Mouse (Mus musculus): Measurements from ENCODE around the gene Gng12. TPM values are rescaled to one million over a fixed set of nuclear protein-coding genes. Genes with fewer than 3 reads are reported as not detected.

Gng12 gene
- polyA plus RNA-seq, 1 experiment = 54.0 TPM

GRCm38 (mm10) chr6:66944190-66945003, 48.2 kb downstream of the Gng12 start:
- Histone ChIP-seq H3K9ac (ENCODE audit: low read depth, poor library complexity, severe bottlenecking) (no peak overlapping the region), H3K4me3 (ENCODE audit: low read depth, low read length) (no peak overlapping the region), H3K27ac (ENCODE audit: insufficient read depth, low read length) (no peak overlapping the region), H3K36me3 (ENCODE audit: control insufficient read depth, insufficient read depth, low read length, poor library complexity, severe bottlenecking) (no peaks in the 10 kb centered on the region), H3K9me3 (replicated peaks; ENCODE audit: control insufficient read depth, insufficient read depth, low read length, poor library complexity, severe bottlenecking) (no peaks in the 10 kb centered on the region), H3K4me1 (ENCODE audit: control insufficient read depth, insufficient read depth, low read length) (peaks cover 4% of the 10 kb centered on the region), H3K27me3 (ENCODE audit: control insufficient read depth, insufficient read depth, low read length, poor library complexity, severe bottlenecking) (no peaks in the 10 kb centered on the region)
- TF ChIP-seq CTCF (IDR thresholded peaks at IDR 0.05; ENCODE audit: low read depth, low read length) (no peak), EP300 (IDR thresholded peaks at IDR 0.05; ENCODE audit: insufficient read depth, low read depth, low read length) (peak; percentile 33; the same call in 1 of the 2 replicates), POLR2A (IDR thresholded peaks at IDR 0.05; ENCODE audit: insufficient read depth, low read length) (no peak)

GRCm38 (mm10) chr6:66945004-66945356, 48.8 kb downstream of the Gng12 start:
- Histone ChIP-seq H3K9me3 (replicated peaks; ENCODE audit: control insufficient read depth, insufficient read depth, low read length, poor library complexity, severe bottlenecking) (no peaks in the 10 kb centered on the region), H3K36me3 (ENCODE audit: control insufficient read depth, insufficient read depth, low read length, poor library complexity, severe bottlenecking) (no peaks in the 10 kb centered on the region), H3K27me3 (ENCODE audit: control insufficient read depth, insufficient read depth, low read length, poor library complexity, severe bottlenecking) (no peaks in the 10 kb centered on the region), H3K4me3 (ENCODE audit: low read depth, low read length) (no peak overlapping the region), H3K27ac (ENCODE audit: insufficient read depth, low read length) (no peak overlapping the region), H3K9ac (ENCODE audit: low read depth, poor library complexity, severe bottlenecking) (no peak overlapping the region), H3K4me1 (ENCODE audit: control insufficient read depth, insufficient read depth, low read length) (peaks cover 4% of the 10 kb centered on the region)
- TF ChIP-seq CTCF (IDR thresholded peaks at IDR 0.05; ENCODE audit: low read depth, low read length) (no peak), POLR2A (IDR thresholded peaks at IDR 0.05; ENCODE audit: insufficient read depth, low read length) (no peak), EP300 (IDR thresholded peaks at IDR 0.05; ENCODE audit: insufficient read depth, low read depth, low read length) (no peak)

- no peaks in the 10 kb centered on the region for H3K27me3 ChIP-seq (ENCODE audit: control insufficient read depth, insufficient read depth, low read length, poor library complexity, severe bottlenecking)
- H3K36me3 ChIP-seq (ENCODE audit: control insufficient read depth, insufficient read depth, low read length, poor library complexity, severe bottlenecking) = no peaks in the 10 kb centered on the region
- H3K9ac ChIP-seq (ENCODE audit: low read depth, poor library complexity, severe bottlenecking) = no peak overlapping the region
- TF ChIP-seq CTCF (IDR thresholded peaks at IDR 0.05; ENCODE audit: low read depth, low read length) (no peak), POLR2A (IDR thresholded peaks at IDR 0.05; ENCODE audit: insufficient read depth, low read length) (no peak), EP300 (IDR thresholded peaks at IDR 0.05; ENCODE audit: insufficient read depth, low read depth, low read length) (no peak)
- peaks cover 4% of the 10 kb centered on the region for H3K4me1 ChIP-seq (ENCODE audit: control insufficient read depth, insufficient read depth, low read length)
- H3K9me3 ChIP-seq (replicated peaks; ENCODE audit: control insufficient read depth, insufficient read depth, low read length, poor library complexity, severe bottlenecking) = no peaks in the 10 kb centered on the region
- H3K27ac ChIP-seq (ENCODE audit: insufficient read depth, low read length) = no peak overlapping the region
- no peak overlapping the region for H3K4me3 ChIP-seq (ENCODE audit: low read depth, low read length)
Measured at GRCm38 (mm10) chr6:66948111-66948510, 51.9 kb downstream of the Gng12 start.

- Histone ChIP-seq H3K36me3 (ENCODE audit: control insufficient read depth, insufficient read depth, low read length, poor library complexity, severe bottlenecking) (no peaks in the 10 kb centered on the region), H3K4me1 (ENCODE audit: control insufficient read depth, insufficient read depth, low read length) (no peaks in the 10 kb centered on the region), H3K4me3 (ENCODE audit: low read depth, low read length) (no peak overlapping the region), H3K9ac (ENCODE audit: low read depth, poor library complexity, severe bottlenecking) (no peak overlapping the region), H3K27ac (ENCODE audit: insufficient read depth, low read length) (no peak overlapping the region), H3K27me3 (ENCODE audit: control insufficient read depth, insufficient read depth, low read length, poor library complexity, severe bottlenecking) (no peaks in the 10 kb centered on the region), H3K9me3 (replicated peaks; ENCODE audit: control insufficient read depth, insufficient read depth, low read length, poor library complexity, severe bottlenecking) (no peaks in the 10 kb centered on the region)
- no peak for TF ChIP-seq POLR2A (IDR thresholded peaks at IDR 0.05; ENCODE audit: insufficient read depth, low read length)
Measured at GRCm38 (mm10) chr6:66948848-66949247, 52.7 kb downstream of the Gng12 start.

GRCm38 (mm10) chr6:66951726-66952418, 55.7 kb downstream of the Gng12 start:
- Histone ChIP-seq H3K4me3 (ENCODE audit: low read depth, low read length) (no peak overlapping the region), H3K4me1 (ENCODE audit: control insufficient read depth, insufficient read depth, low read length) (no peaks in the 10 kb centered on the region), H3K9ac (ENCODE audit: low read depth, poor library complexity, severe bottlenecking) (no peak overlapping the region), H3K9me3 (replicated peaks; ENCODE audit: control insufficient read depth, insufficient read depth, low read length, poor library complexity, severe bottlenecking) (no peaks in the 10 kb centered on the region), H3K27me3 (ENCODE audit: control insufficient read depth, insufficient read depth, low read length, poor library complexity, severe bottlenecking) (no peaks in the 10 kb centered on the region), H3K36me3 (ENCODE audit: control insufficient read depth, insufficient read depth, low read length, poor library complexity, severe bottlenecking) (no peaks in the 10 kb centered on the region), H3K27ac (ENCODE audit: insufficient read depth, low read length) (no peak overlapping the region)
- no peak for TF ChIP-seq EP300 (IDR thresholded peaks at IDR 0.05; ENCODE audit: insufficient read depth, low read depth, low read length)
- TF ChIP-seq POLR2A (IDR thresholded peaks at IDR 0.05; ENCODE audit: insufficient read depth, low read length) = no peak
- no peak for TF ChIP-seq CTCF (IDR thresholded peaks at IDR 0.05; ENCODE audit: low read depth, low read length)

- no peak overlapping the region for H3K4me3 ChIP-seq (ENCODE audit: low read depth, low read length)
- H3K9ac ChIP-seq (ENCODE audit: low read depth, poor library complexity, severe bottlenecking) = no peak overlapping the region
- TF ChIP-seq POLR2A (IDR thresholded peaks at IDR 0.05; ENCODE audit: insufficient read depth, low read length) (no peak), CTCF (IDR thresholded peaks at IDR 0.05; ENCODE audit: low read depth, low read length) (no peak), EP300 (IDR thresholded peaks at IDR 0.05; ENCODE audit: insufficient read depth, low read depth, low read length) (no peak)
- no peaks in the 10 kb centered on the region for H3K36me3 ChIP-seq (ENCODE audit: control insufficient read depth, insufficient read depth, low read length, poor library complexity, severe bottlenecking)
- no peaks in the 10 kb centered on the region for H3K27me3 ChIP-seq (ENCODE audit: control insufficient read depth, insufficient read depth, low read length, poor library complexity, severe bottlenecking)
- H3K4me1 ChIP-seq (ENCODE audit: control insufficient read depth, insufficient read depth, low read length) = no peaks in the 10 kb centered on the region
- no peaks in the 10 kb centered on the region for H3K9me3 ChIP-seq (replicated peaks; ENCODE audit: control insufficient read depth, insufficient read depth, low read length, poor library complexity, severe bottlenecking)
- H3K27ac ChIP-seq (ENCODE audit: insufficient read depth, low read length) = no peak overlapping the region
Measured at GRCm38 (mm10) chr6:66953951-66954519, 57.8 kb downstream of the Gng12 start.
